ENCODE assay signal across 7 mouse cellular contexts in the genomic region with DNA sequence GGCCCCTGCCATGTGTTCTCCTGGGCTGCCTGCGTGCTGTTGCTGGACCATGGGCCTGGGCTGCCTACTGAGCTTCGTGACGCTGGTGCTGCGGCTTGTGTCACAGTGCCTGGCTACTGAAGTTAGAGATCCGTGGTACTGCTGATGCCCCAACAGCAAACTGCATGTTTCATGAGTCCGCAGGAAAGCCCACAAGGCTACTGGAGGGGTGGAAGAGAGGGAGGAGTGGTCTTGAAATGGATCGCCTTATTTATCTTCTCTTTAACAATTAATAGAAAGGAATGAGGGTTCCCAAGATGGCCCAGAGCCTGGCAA. TPM values are rescaled to one million over a fixed set of nuclear protein-coding genes. Genes with fewer than 3 reads are reported as not detected.
DNase-seq lines count a peak whose midpoint lies in the region; ATAC-seq and TF ChIP-seq lines count a peak whose summit lies in the region.

A gene (minus strand): TSS at position 41 of the 315 bp plus-strand sequence.

- TF ChIP-seq POLR2A in testis, adult 2 months (IDR thresholded peaks at IDR 0.05; ENCODE audit: control insufficient read depth, low read depth, low read length): 0 out of 2 replicates have a peak, but pooled peaks have one; percentile 52
- TF ChIP-seq POLR2A in embryonic fibroblast, embryonic 13.5 days (IDR thresholded peaks at IDR 0.05; ENCODE audit: low read depth, low read length): peak; percentile 60
- no peak for TF ChIP-seq POLR2A in limb, embryonic 14.5 days (IDR thresholded peaks at IDR 0.05; ENCODE audit: borderline replicate concordance, extremely low read depth, insufficient read depth, insufficient read length)

- peak within 1 kb of the TSS; percentile 82 for H3K9ac ChIP-seq in limb, embryonic 14.5 days (ENCODE audit: low read depth, low read length, severe bottlenecking)
- peak within 1 kb of the TSS; percentile 89 for H3K9ac ChIP-seq in stomach, embryonic 14.5 days (replicated peaks; ENCODE audit: low read depth, low read length)

- TF ChIP-seq CTCF in testis, adult 2 months (IDR thresholded peaks at IDR 0.05; ENCODE audit: control insufficient read depth, insufficient read depth, insufficient replicate concordance, low read depth, low read length): no peak
- TF ChIP-seq CTCF in embryonic fibroblast, embryonic 13.5 days (IDR thresholded peaks at IDR 0.05; ENCODE audit: borderline replicate concordance, insufficient read depth, low read length): no peak

- DNase-seq in testis, postnatal 14 days (ENCODE audit: low spot score): no peak
- DNase-seq in heart, postnatal 36 days: no peak
- no peak for DNase-seq in limb, embryonic 14.5 days (ENCODE audit: low spot score)
- DNase-seq in spleen, postnatal 14 days (ENCODE audit: low spot score in 2 of 2): no peak

- H3K36me3 ChIP-seq in testis, adult 2 months (ENCODE audit: control insufficient read depth, insufficient read depth, low read length): no peaks in the 10 kb centered on the region
- peaks cover 26% of the 10 kb centered on the region for H3K36me3 ChIP-seq in limb, embryonic 14.5 days (ENCODE audit: control insufficient read depth, insufficient read depth, low read length)
- H3K36me3 ChIP-seq in stomach, embryonic 14.5 days (ENCODE audit: control insufficient read depth, insufficient read depth, low read length): peaks cover 20% of the 10 kb centered on the region; the same call in 1 of the 2 replicates

- no peaks in the 10 kb centered on the region for H3K4me1 ChIP-seq in testis, adult 2 months (ENCODE audit: control insufficient read depth, insufficient read depth, low read length)
- H3K4me1 ChIP-seq in embryonic fibroblast, embryonic 13.5 days (ENCODE audit: control insufficient read depth, insufficient read depth, low read length): no peaks in the 10 kb centered on the region
- H3K4me1 ChIP-seq in limb, embryonic 14.5 days (ENCODE audit: control insufficient read depth, insufficient read depth, low read length): peaks cover 5% of the 10 kb centered on the region; the same call in 1 of the 2 replicates
- peaks cover 4% of the 10 kb centered on the region; the same call in 1 of the 2 replicates for H3K4me1 ChIP-seq in stomach, embryonic 14.5 days (ENCODE audit: control insufficient read depth, insufficient read depth, low read length)

- H3K27me3 ChIP-seq in testis, adult 2 months (ENCODE audit: control insufficient read depth, insufficient read depth, low read length): no peaks in the 10 kb centered on the region
- no peaks in the 10 kb centered on the region for H3K27me3 ChIP-seq in limb, embryonic 14.5 days (ENCODE audit: control insufficient read depth, insufficient read depth, low read length)
- H3K27me3 ChIP-seq in stomach, embryonic 14.5 days (ENCODE audit: control insufficient read depth, insufficient read depth, low read length): no peaks in the 10 kb centered on the region

- no peak for ATAC-seq in limb, embryonic 14.5 days (ENCODE audit: low FRiP score, low read depth)
- ATAC-seq in stomach, embryonic 14.5 days (ENCODE audit: insufficient number of reproducible peaks, insufficient read depth, low FRiP score, low read depth): no peak

- H3K27ac ChIP-seq in testis, adult 2 months (ENCODE audit: control insufficient read depth, insufficient read depth, low read depth, low read length): peak within 1 kb of the TSS; percentile 78
- H3K27ac ChIP-seq in embryonic fibroblast, embryonic 13.5 days (ENCODE audit: insufficient read depth, low read length): no peak within 1 kb of the TSS
- H3K27ac ChIP-seq in limb, embryonic 14.5 days (replicated peaks; ENCODE audit: low read depth, low read length): peak within 1 kb of the TSS; percentile 63
- peak within 1 kb of the TSS; percentile 69 for H3K27ac ChIP-seq in stomach, embryonic 14.5 days (ENCODE audit: low read length)

- H3K9me3 ChIP-seq in limb, embryonic 14.5 days (ENCODE audit: control insufficient read depth, low read length): no peaks in the 10 kb centered on the region
- H3K9me3 ChIP-seq in stomach, embryonic 14.5 days (ENCODE audit: control insufficient read depth, low read depth, low read length): no peaks in the 10 kb centered on the region

- peak within 1 kb of the TSS; percentile 67 for H3K4me2 ChIP-seq in limb, embryonic 14.5 days (replicated peaks; ENCODE audit: low read depth, low read length, severe bottlenecking)
- peak within 1 kb of the TSS; percentile 68 for H3K4me2 ChIP-seq in stomach, embryonic 14.5 days (replicated peaks; ENCODE audit: low read depth, low read length)

- intact Hi-C loops in heart, postnatal 36 days (cut with DNase I): loop anchor here (2.0 to 5.0 kb wide), 2 partner anchors 47 to 109 kb away; a partner anchor contains a TSS

- 2% methylated on average over 7 of the region's 7 CpGs for WGBS in limb, embryonic 14.5 days
- 5% methylated on average over 7 of the region's 7 CpGs for WGBS in stomach, embryonic 14.5 days

- peak within 1 kb of the TSS; percentile 93 for H3K4me3 ChIP-seq in testis, adult 2 months (ENCODE audit: control insufficient read depth, low read depth, low read length)
- peak within 1 kb of the TSS; percentile 66 for H3K4me3 ChIP-seq in embryonic fibroblast, embryonic 13.5 days (ENCODE audit: insufficient read depth, low read length)
- peak within 1 kb of the TSS; percentile 88 for H3K4me3 ChIP-seq in limb, embryonic 14.5 days (replicated peaks; ENCODE audit: low read length)
- H3K4me3 ChIP-seq in stomach, embryonic 14.5 days (ENCODE audit: low read depth, low read length): peak within 1 kb of the TSS; percentile 90

RNA-seq across cellular contexts. Expression of the gene that starts here (rescaled TPM):
- polyA plus RNA-seq in testis, adult 2 months (2012; rRNA removed): 49.6 and 56.3 TPM in 2 replicates
- polyA plus RNA-seq in embryonic fibroblast, embryonic 13.5 days (2011; ENCODE audit: insufficient read length, low read depth, missing spikeins): 35.8 and 43.6 TPM in 2 replicates
- 10 to 100 TPM; 59.6 to 70.2 TPM for total RNA-seq in heart, postnatal 36 days (2021)
- polyA plus RNA-seq in limb, embryonic 14.5 days (2012; rRNA removed): 17.5 and 28.4 TPM in 2 replicates
- 58.7 and 59.4 TPM in 2 replicates for polyA plus RNA-seq in limb, embryonic 14.5 days (2014; fragmentation: Nextera tagmentation; extraction: Ambion mirVana)
- 74.6 and 76.3 TPM in 2 replicates for polyA plus RNA-seq in stomach, embryonic 14.5 days (2014; fragmentation: Nextera tagmentation; extraction: Ambion mirVana)
